Mouse (Mus musculus): Measurements from ENCODE around the gene Lsamp. TPM values are rescaled to one million over a fixed set of nuclear protein-coding genes. Genes with fewer than 3 reads are reported as not detected.

Lsamp gene
- polyA plus RNA-seq (2014; fragmentation: Illumina TruSeq; extraction: RNeasy Lipid Tissue Mini Kit (QIAGEN cat#74804); ENCODE audit: low read depth, low replicate concordance) = 6.4 TPM

GRCm38 (mm10) chr16:39984205-39984634 is at the start of gene Lsamp:
Gene Lsamp, plus strand, starts transcription at chr16:39984361.

